Mouse (Mus musculus) liver, postnatal 0 days (tissue): ENCODE measurements around the gene Pax8. TPM values are rescaled to one million over a fixed set of nuclear protein-coding genes. Genes with fewer than 3 reads are reported as not detected.

Experiments used
- ATAC-seq: fragments of 200-750 bp; cut with Nextera tagmentation; 2 replicates; pipeline ENCODE4 v1.8.0; 2017; ENCODE audit warnings: mild to moderate bottlenecking, moderate library complexity
- DNase-seq: peaks from one replicate; pipeline ENCODE4 v3.0.0-alpha.2; 2016
- H3K27ac ChIP-seq: fragments of 300-500 bp; sonication (generic); 2 replicates; pipeline ENCODE4 v1.5.1; 2014; ENCODE audit warnings: antibody characterized with exemption, moderate library complexity, mild to moderate bottlenecking, low read depth
- H3K27me3 ChIP-seq: fragments of 300-500 bp; sonication (generic); 2 replicates; pipeline ENCODE4 v1.6.1; 2014; ENCODE audit warnings: low read length, control low read depth, mixed read lengths; ENCODE audit not compliant: insufficient read depth
- H3K36me3 ChIP-seq: fragments of 300-500 bp; sonication (generic); replicated peaks from 2 replicates; pipeline ENCODE4 v1.6.1; 2014; ENCODE audit warnings: mild to moderate bottlenecking, control low read depth, low read length, moderate library complexity, mixed read lengths; ENCODE audit not compliant: insufficient read depth
- H3K4me1 ChIP-seq: fragments of 300-500 bp; sonication (generic); 2 replicates; pipeline ENCODE4 v1.6.1; 2014; ENCODE audit warnings: antibody characterized with exemption, mild to moderate bottlenecking, control low read depth; ENCODE audit not compliant: insufficient read depth
- H3K4me2 ChIP-seq: fragments of 300-500 bp; sonication (generic); 2 replicates; pipeline ENCODE4 v1.6.1; 2014; ENCODE audit warnings: low read depth, mild to moderate bottlenecking, low read length, moderate library complexity, mixed read lengths
- H3K4me3 ChIP-seq: fragments of 300-500 bp; sonication (generic); 2 replicates; pipeline ENCODE4 v1.5.1; 2014; ENCODE audit warnings: low read depth, low read length
- H3K9ac ChIP-seq: fragments of 300-500 bp; sonication (generic); replicated peaks from 2 replicates; pipeline ENCODE4 v1.6.1; 2014; ENCODE audit warnings: mild to moderate bottlenecking, moderate library complexity
- H3K9me3 ChIP-seq: fragments of 300-500 bp; sonication (generic); 2 replicates; pipeline ENCODE4 v1.6.1; 2016; ENCODE audit warnings: mild to moderate bottlenecking, control low read depth, low read length, mixed read lengths
- CTCF ChIP-seq: sonication (generic); IDR thresholded peaks from 2 replicates; pipeline ENCODE4 v1.5.1; 2016; ENCODE audit warnings: antibody characterized with exemption, low read depth
- EP300 ChIP-seq: IDR thresholded peaks from 2 replicates; pipeline ENCODE4 v1.6.1; 2016; ENCODE audit warnings: antibody characterized with exemption, low read depth, mild to moderate bottlenecking
- WGBS: fragments of 180-500 bp; shearing (Covaris S2); extraction: QIAGEN DNeasy Blood & Tissue Kit; methylation state at CpG from one replicate; pipeline ENCODE4 v1.1.7; 2014; ENCODE audit not compliant: insufficient replicate concordance; 5-methylcytosine and 5-hydroxymethylcytosine counted together
- polyA plus RNA-seq: library from polyadenylated mRNA; unstranded; fragments of >200 nt; fragmentation: Nextera tagmentation; extraction: Ambion mirVana; gene quantifications from 2 replicates; pipeline ENCODE4 v1.2.1, GENCODE M21; 2015

Gene Pax8
- polyA plus RNA-seq, 1 experiment from 2014 or later = not detected

DNA sequence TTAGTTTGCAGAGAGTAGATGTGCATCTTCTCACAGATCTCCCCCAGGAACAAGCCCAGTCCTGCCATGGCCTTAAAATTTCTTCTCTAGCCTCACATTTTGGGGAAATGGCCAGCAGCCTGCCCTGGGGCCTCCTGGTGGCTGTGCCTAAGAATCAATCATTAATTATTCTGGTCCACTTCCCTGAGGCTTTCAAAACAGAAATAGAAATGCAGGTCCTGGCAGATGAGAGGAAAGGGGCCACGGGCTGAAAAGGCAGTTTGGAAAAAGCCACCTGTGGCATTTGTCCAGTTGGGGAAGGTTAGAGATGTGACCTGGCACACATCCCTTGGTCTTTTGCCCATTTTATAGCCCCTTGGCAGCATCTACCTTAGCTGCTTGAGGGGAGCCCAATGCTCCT lies 3.8 kb upstream of the Pax8 start:
- ATAC-seq = no peak
- no peak for TF ChIP-seq EP300
- TF ChIP-seq CTCF = peak; percentile 24; the same call in 1 of the 2 replicates
- no peak overlapping the region for H3K27ac ChIP-seq

DNA sequence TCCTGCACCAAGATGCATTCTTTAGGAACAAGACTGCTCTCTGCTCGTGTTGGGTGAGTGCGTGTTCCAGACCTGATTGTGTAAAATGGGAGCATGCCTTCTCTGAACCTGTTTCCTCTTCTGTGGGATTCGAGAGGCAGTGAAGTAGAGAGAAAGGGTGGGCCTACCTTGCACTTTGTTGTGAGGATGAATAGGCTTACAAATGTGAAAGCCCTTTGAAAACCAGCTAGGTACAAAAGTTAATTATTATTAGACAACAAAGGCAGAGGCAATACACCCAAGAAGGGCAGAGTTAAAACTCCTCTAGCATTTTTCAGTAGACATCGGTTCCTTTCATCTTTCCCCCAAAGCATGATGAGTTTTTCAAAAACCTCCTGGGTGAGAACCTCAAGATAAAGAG lies 3.2 kb upstream of the Pax8 start:
- Histone ChIP-seq H3K4me3 (no peak overlapping the region), H3K36me3 (no peaks in the 10 kb centered on the region), H3K4me2 (no peak overlapping the region), H3K27me3 (peaks cover 30% of the 10 kb centered on the region), H3K9ac (no peak overlapping the region), H3K27ac (no peak overlapping the region), H3K9me3 (no peaks in the 10 kb centered on the region), H3K4me1 (peaks cover 11% of the 10 kb centered on the region; the same call in 1 of the 2 replicates)
- TF ChIP-seq EP300 (no peak), CTCF (no peak)
- 57% methylated on average over 4 of the region's 4 CpGs for WGBS
- no peak for ATAC-seq
- DNase-seq = no peak

More for the DNA sequence above, 3.8 kb upstream of the Pax8 start:
- Histone ChIP-seq H3K9me3 (no peaks in the 10 kb centered on the region), H3K4me1 (peaks cover 7% of the 10 kb centered on the region; the same call in 1 of the 2 replicates), H3K36me3 (no peaks in the 10 kb centered on the region), H3K4me3 (no peak overlapping the region), H3K4me2 (no peak overlapping the region), H3K9ac (no peak overlapping the region), H3K27me3 (peaks cover 25% of the 10 kb centered on the region)
- DNase-seq = no peak
- 5% methylated on average over 1 of the region's 1 CpGs for WGBS

DNA sequence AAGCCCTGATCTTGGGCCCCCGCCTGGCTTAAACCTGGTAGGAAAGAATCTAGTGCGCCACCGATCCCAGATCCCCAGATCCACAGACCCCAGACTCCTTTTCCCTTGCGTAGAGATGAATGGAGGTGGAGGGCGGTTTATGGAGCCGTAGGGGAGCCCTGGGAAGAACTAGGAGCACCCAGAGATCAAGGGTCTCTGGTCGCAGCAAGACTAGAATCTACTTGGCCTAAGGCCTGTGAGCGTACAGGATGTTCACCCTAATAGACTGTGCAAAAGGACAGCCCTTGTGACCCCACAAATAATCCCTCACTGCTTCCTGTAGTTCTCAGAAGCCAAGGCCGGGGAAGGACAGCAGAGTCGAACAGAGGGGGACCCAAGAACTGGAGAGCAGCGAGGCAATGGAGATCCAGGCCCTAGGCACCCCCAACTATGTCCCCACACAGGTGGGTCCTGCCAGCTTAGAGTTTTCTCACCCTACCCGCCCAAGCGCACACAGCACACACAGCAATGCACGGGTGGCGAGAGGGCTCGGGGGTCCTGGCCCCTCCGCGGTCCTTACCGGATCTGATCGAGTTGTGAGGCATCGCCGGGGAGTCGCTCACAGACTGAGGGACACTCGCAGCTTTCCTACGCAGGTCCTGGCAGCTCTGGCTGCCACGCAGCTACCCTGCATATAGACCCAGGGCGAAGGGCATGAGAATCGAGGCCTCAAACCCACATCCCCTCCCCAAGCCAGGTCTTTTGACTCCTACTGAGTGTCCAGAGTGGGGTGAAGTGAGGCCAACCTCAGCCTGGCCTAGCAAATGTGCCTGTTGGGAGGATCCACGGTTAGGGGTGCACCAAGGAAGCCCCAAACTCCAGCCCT lies 653 bp downstream of the Pax8 start:
- Histone ChIP-seq H3K4me3 (no peak overlapping the region), H3K4me2 (no peak overlapping the region), H3K27ac (no peak overlapping the region), H3K27me3 (peaks cover 54% of the 10 kb centered on the region), H3K9ac (no peak overlapping the region), H3K9me3 (no peaks in the 10 kb centered on the region), H3K36me3 (no peaks in the 10 kb centered on the region), H3K4me1 (peaks cover 10% of the 10 kb centered on the region; the same call in 1 of the 2 replicates)
- 18% methylated on average over 29 of the region's 29 CpGs for WGBS
- DNase-seq (no peak), ATAC-seq (no peak)
- TF ChIP-seq CTCF (no peak), EP300 (no peak)

DNA sequence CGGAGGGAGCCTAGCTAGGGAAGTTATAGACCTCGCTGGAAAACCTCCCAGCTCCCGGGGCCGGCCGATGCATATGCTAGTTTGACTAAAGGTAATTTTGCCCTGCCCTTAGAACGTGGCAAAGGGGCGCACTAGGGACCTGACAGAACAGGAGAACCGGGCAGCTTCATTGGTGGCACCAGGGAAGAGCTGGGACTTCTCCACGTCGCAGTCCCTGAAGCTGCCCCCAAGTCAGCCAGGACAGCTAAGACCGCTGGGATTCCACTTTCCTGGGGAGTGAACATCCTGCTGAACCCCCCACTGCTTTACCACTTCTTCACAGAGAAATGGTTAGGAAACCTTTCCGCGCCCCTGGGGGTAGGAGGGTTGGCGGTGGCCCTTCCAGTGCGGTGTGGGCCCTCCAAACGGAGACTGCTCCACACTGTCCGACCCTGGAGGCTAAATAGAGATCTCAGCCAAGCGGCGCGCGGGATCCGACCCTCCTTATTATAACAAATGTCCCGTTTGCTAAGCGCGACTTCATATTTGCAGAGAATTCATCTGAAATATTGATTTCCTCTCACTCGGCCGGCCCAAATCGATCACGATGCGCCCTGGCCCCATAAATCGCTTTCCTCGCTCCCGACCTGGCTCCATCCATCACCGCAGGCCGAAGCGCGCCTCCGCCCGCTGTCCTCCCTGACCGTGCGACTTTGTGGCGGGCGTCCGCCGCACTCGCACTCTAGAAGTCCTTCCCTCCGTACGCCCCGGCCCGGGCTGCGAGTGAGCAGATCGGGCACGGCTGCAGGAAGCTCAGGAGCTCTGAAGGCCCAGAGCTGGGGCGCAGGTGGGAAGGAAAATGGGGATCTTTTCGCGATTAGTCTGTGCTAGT lies 1.5 kb downstream of the Pax8 start:
- H3K9ac ChIP-seq = no peak overlapping the region
- TF ChIP-seq EP300 (no peak), CTCF (no peak)
- H3K27ac ChIP-seq = no peak overlapping the region
- no peaks in the 10 kb centered on the region for H3K9me3 ChIP-seq
- no peaks in the 10 kb centered on the region for H3K36me3 ChIP-seq
- H3K4me2 ChIP-seq = peak overlapping the region; percentile 38
- ATAC-seq (no peak), DNase-seq (no peak)
- peaks cover 54% of the 10 kb centered on the region for H3K27me3 ChIP-seq
- H3K4me3 ChIP-seq = peak overlapping the region; percentile 22; the same call in 1 of the 2 replicates
- H3K4me1 ChIP-seq = peaks cover 9% of the 10 kb centered on the region; the same call in 1 of the 2 replicates
- WGBS = 4% methylated on average over 56 of the region's 56 CpGs

DNA sequence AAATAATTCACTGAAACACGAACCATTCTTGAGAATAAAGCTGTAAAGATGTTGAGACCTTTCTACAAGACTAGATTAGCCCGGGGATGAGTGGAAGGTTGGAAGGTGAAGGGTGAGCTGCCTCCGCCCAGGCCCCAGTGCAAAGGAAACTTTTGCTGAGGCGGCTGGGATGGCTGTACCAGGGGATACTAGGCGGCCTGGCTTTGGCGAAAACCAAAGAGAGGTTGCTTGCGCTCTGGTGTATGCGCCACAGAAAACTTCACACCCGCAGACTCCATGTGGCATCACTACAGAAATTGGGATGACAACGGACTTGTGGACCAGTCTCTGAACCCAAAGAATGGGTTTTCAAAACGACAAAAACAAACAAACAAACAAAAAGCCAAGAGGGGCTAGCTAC lies 2.7 kb downstream of the Pax8 start:
- TF ChIP-seq CTCF (no peak), EP300 (no peak)
- Histone ChIP-seq H3K27me3 (peaks cover 54% of the 10 kb centered on the region), H3K4me2 (no peak overlapping the region), H3K4me3 (no peak overlapping the region), H3K9me3 (no peaks in the 10 kb centered on the region), H3K4me1 (peaks cover 5% of the 10 kb centered on the region; the same call in 1 of the 2 replicates), H3K27ac (no peak overlapping the region), H3K36me3 (no peaks in the 10 kb centered on the region), H3K9ac (no peak overlapping the region)
- DNase-seq = no peak
- WGBS = 6% methylated on average over 11 of the region's 11 CpGs
- no peak for ATAC-seq

DNA sequence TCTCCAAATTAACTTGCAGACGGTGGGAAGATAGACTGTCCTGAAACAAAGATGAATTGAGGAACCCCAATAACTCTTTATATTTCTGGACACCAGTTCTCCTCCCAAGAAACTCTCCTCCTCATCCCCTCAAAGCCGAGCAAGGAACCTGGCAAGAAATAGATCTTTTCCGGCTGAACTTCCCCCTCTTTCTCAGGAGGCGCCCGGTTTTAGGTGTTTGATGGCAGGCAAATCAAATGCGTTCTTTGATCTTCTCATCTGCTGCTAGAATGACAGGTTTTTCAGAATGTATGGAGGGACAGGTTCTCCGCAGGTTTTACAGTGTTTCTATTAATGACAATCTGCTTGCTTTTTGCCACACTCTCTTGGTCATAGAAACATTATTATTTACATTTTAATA lies 3.3 kb downstream of the Pax8 start:
- no peak overlapping the region for H3K4me3 ChIP-seq
- H3K4me1 ChIP-seq = peaks cover 5% of the 10 kb centered on the region; the same call in 1 of the 2 replicates
- no peak overlapping the region for H3K9ac ChIP-seq
- TF ChIP-seq CTCF (no peak), EP300 (no peak)
- ATAC-seq (no peak), DNase-seq (no peak)
- peaks cover 54% of the 10 kb centered on the region for H3K27me3 ChIP-seq
- H3K9me3 ChIP-seq = no peaks in the 10 kb centered on the region
- H3K27ac ChIP-seq = no peak overlapping the region
- whole genome bisulfite sequencing = 4% methylated on average over 7 of the region's 7 CpGs
- no peaks in the 10 kb centered on the region for H3K36me3 ChIP-seq
- no peak overlapping the region for H3K4me2 ChIP-seq
